Mouse (Mus musculus) midbrain, postnatal 0 days (tissue): ENCODE results near the gene Myl9. TPM values are rescaled to one million over a fixed set of nuclear protein-coding genes. Genes with fewer than 3 reads are reported as not detected.

Experiments used
- ATAC-seq: fragments of 200-750 bp; cut with Nextera tagmentation; 2 replicates; pipeline ENCODE4 v1.8.0; 2017; ENCODE audit warnings: moderate number of reproducible peaks, mild to moderate bottlenecking, moderate TSS enrichment, moderate library complexity; ENCODE audit not compliant: low FRiP score
- DNase-seq: peaks from one replicate; pipeline ENCODE4 v3.0.0-alpha.2; 2015; ENCODE audit warnings: low spot score
- H3K27ac ChIP-seq: fragments of 300-500 bp; sonication (generic); 2 replicates; pipeline ENCODE4 v1.5.1; 2014; ENCODE audit warnings: low read depth, mild to moderate bottlenecking, low read length, mixed read lengths
- H3K27me3 ChIP-seq: fragments of 300-500 bp; sonication (generic); 2 replicates; pipeline ENCODE4 v1.6.1; 2014; ENCODE audit warnings: low read length, control low read depth, mixed read lengths; ENCODE audit not compliant: insufficient read depth
- H3K36me3 ChIP-seq: fragments of 300-500 bp; sonication (generic); 2 replicates; pipeline ENCODE4 v1.6.1; 2014; ENCODE audit warnings: low read length, control low read depth, mixed read lengths; ENCODE audit not compliant: insufficient read depth
- H3K4me1 ChIP-seq: fragments of 300-500 bp; sonication (generic); 2 replicates; pipeline ENCODE4 v1.6.1; 2014; ENCODE audit warnings: mild to moderate bottlenecking, control low read depth, antibody characterized with exemption, low read length, mixed read lengths; ENCODE audit not compliant: insufficient read depth
- H3K4me2 ChIP-seq: fragments of 300-500 bp; sonication (generic); 2 replicates; pipeline ENCODE4 v1.6.1; 2014; ENCODE audit warnings: low read depth, mild to moderate bottlenecking, low read length, mixed read lengths; ENCODE audit not compliant: poor library complexity, severe bottlenecking
- H3K4me3 ChIP-seq: fragments of 300-500 bp; sonication (generic); 2 replicates; pipeline ENCODE4 v1.5.1; 2014; ENCODE audit warnings: low read depth, mild to moderate bottlenecking, low read length, moderate library complexity
- H3K9ac ChIP-seq: fragments of 300-500 bp; sonication (generic); replicated peaks from 2 replicates; pipeline ENCODE4 v1.6.1; 2014; ENCODE audit warnings: mild to moderate bottlenecking, low read length, moderate library complexity, mixed read lengths; ENCODE audit not compliant: poor library complexity, severe bottlenecking
- H3K9me3 ChIP-seq: fragments of 300-500 bp; sonication (generic); 2 replicates; pipeline ENCODE4 v1.6.1; 2016; ENCODE audit warnings: low read length, control low read depth
- CTCF ChIP-seq: IDR thresholded peaks from 2 replicates; pipeline ENCODE4 v1.5.1; 2016; ENCODE audit warnings: antibody characterized with exemption, mild to moderate bottlenecking
- WGBS: fragments of 180-500 bp; shearing (Covaris S2); extraction: QIAGEN DNeasy Blood & Tissue Kit; methylation state at CpG from one replicate; pipeline ENCODE4 v1.1.7; 2014; 5-methylcytosine and 5-hydroxymethylcytosine counted together
- polyA plus RNA-seq: library from polyadenylated mRNA; unstranded; fragments of >200 nt; fragmentation: Nextera tagmentation; extraction: Ambion mirVana; gene quantifications from 2 replicates; pipeline ENCODE4 v1.2.1, GENCODE M21; 2015
- total RNA-seq: library from RNA; depleted of rRNA; stranded (reverse); fragments of >200 nt; gene quantifications from 2 replicates; pipeline ENCODE4 v1.2.3, GENCODE M21; 2014

The Myl9 gene
- total and polyA plus RNA-seq, 2 experiments from 2014 or later = 30.7 to 33.8 TPM

GRCm38 (mm10) chr2:156779488-156779887 is 4.3 kb downstream of the Myl9 start:
- no peaks in the 10 kb centered on the region for H3K36me3 ChIP-seq
- no peaks in the 10 kb centered on the region for H3K4me1 ChIP-seq
- no peaks in the 10 kb centered on the region for H3K9me3 ChIP-seq
- H3K9ac ChIP-seq = no peak overlapping the region
- no peak overlapping the region for H3K4me3 ChIP-seq
- ATAC-seq = no peak
- H3K27me3 ChIP-seq = 0 out of 2 replicates have a peak, but pooled peaks cover 3% of the 10 kb centered on the region
- TF ChIP-seq CTCF = no peak
- no peak overlapping the region for H3K4me2 ChIP-seq
- no peak for DNase-seq
- H3K27ac ChIP-seq = no peak overlapping the region
- 62% methylated on average over 2 of the region's 2 CpGs for WGBS

DNA sequence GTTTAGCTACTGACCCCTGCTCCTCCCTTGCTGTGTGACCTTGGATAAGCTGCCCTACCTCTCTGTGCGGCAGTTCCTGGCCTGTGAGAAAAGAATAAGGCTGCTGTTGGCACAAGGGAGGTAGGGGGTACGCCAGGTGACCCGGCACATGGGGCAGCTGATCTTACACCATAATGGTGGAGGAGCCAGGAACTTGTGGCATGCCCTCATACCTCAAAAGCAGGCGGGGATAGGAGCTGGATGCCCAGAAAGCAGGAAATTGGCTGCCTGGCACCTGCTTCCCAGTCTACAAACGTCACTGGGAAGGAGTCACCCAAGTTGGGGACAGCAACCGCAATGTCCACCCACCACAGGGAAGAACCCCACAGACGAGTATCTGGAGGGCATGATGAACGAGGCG is 4.9 kb downstream of the Myl9 start:
- H3K4me2 ChIP-seq = no peak overlapping the region
- no peak for ATAC-seq
- H3K27ac ChIP-seq = no peak overlapping the region
- no peak for TF ChIP-seq CTCF
- H3K4me3 ChIP-seq = no peak overlapping the region
- DNase-seq = no peak
- no peaks in the 10 kb centered on the region for H3K36me3 ChIP-seq
- H3K4me1 ChIP-seq = no peaks in the 10 kb centered on the region
- 75% methylated on average over 9 of the region's 9 CpGs for WGBS
- no peak overlapping the region for H3K9ac ChIP-seq
- H3K27me3 ChIP-seq = 0 out of 2 replicates have a peak, but pooled peaks cover 3% of the 10 kb centered on the region
- H3K9me3 ChIP-seq = no peaks in the 10 kb centered on the region

- Histone ChIP-seq H3K27ac (no peak overlapping the region), H3K9me3 (no peaks in the 10 kb centered on the region), H3K36me3 (no peaks in the 10 kb centered on the region), H3K27me3 (0 out of 2 replicates have a peak, but pooled peaks cover 1% of the 10 kb centered on the region), H3K4me3 (no peak overlapping the region), H3K4me1 (no peaks in the 10 kb centered on the region), H3K4me2 (no peak overlapping the region), H3K9ac (no peak overlapping the region)
- no peak for ATAC-seq
- 17% methylated on average over 17 of the region's 17 CpGs for WGBS
- peak; percentile 21 for DNase-seq
- TF ChIP-seq CTCF = no peak
These were observed 5.5 kb downstream of the Myl9 start for GRCm38 (mm10) chr2:156780752-156781151.

DNA sequence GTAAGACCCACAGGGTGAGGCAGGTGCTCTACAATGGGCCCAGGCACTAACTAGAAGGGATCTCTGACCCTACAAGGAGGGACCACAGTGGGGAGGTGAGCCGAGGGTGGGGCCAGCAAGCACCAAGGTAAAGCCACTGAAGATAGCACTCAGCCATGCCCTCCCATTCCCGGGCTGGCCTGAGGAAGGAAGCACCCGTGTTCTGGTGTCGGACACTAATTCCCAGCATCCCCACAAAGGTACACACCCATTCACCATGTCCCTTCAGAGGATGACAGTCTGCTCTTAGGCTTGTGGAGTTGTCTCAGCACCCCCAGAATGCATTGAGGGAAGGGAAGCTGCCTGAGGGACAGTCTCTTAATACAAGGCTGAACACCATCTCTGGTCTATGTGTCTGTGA is 6.1 kb downstream of the Myl9 start:
- Histone ChIP-seq H3K27me3 (no peaks in the 10 kb centered on the region), H3K9ac (no peak overlapping the region), H3K4me1 (no peaks in the 10 kb centered on the region), H3K36me3 (no peaks in the 10 kb centered on the region), H3K4me2 (no peak overlapping the region), H3K9me3 (no peaks in the 10 kb centered on the region), H3K27ac (no peak overlapping the region), H3K4me3 (no peak overlapping the region)
- TF ChIP-seq CTCF = no peak
- 73% methylated on average over 4 of the region's 4 CpGs for WGBS
- no peak for DNase-seq
- ATAC-seq = no peak

DNA sequence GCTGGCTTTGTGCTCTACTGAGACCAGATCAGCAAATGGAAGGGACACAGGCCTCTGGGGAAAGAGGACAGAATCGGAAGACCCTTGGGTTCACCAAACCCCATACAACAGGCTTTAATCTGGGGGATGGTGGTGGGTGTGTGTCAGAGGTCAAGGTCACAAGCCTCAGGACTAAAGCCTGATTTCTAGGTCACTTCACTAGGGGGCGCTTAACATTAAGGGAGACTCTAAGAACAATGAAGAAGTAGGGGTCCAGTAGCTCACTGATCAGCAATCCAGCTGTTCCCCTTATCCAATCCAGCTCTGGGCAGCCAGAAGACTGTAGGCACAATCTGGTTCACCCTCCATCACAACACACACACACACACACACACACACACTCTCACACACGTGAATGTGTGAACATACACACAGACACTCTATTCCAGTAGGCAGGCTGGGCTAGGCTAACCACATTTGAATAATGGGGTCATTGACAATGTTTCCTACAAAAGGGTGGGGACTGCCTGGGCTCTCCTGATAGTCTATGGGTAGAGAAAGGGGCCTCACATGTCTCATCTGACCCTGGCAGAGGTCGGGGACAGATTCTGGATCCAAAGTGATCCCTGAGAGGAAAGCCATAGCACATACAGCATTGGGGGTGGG is 6.7 kb downstream of the Myl9 start:
- TF ChIP-seq CTCF = no peak
- ATAC-seq (no peak), DNase-seq (no peak)
- Histone ChIP-seq H3K27me3 (no peaks in the 10 kb centered on the region), H3K4me3 (no peak overlapping the region), H3K4me2 (no peak overlapping the region), H3K27ac (no peak overlapping the region), H3K9ac (no peak overlapping the region), H3K4me1 (no peaks in the 10 kb centered on the region), H3K36me3 (no peaks in the 10 kb centered on the region), H3K9me3 (no peaks in the 10 kb centered on the region)
- WGBS = 72% methylated on average over 4 of the region's 4 CpGs

- DNase-seq = no peak
- no peaks in the 10 kb centered on the region for H3K4me1 ChIP-seq
- H3K36me3 ChIP-seq = no peaks in the 10 kb centered on the region
- no peak for ATAC-seq
- H3K27ac ChIP-seq = no peak overlapping the region
- TF ChIP-seq CTCF = no peak
- no peak overlapping the region for H3K9ac ChIP-seq
- WGBS = 82% methylated on average over 10 of the region's 10 CpGs
- no peak overlapping the region for H3K4me2 ChIP-seq
- H3K4me3 ChIP-seq = no peak overlapping the region
- H3K27me3 ChIP-seq = no peaks in the 10 kb centered on the region
- no peaks in the 10 kb centered on the region for H3K9me3 ChIP-seq
These were observed 7.5 kb downstream of the Myl9 start for GRCm38 (mm10) chr2:156782481-156783348.
